Mouse (Mus musculus) MEL (cell line): ENCODE measurements at regions not wholly inside any gene's neighbourhood (a gene's known extent, or its start where the extent isn't known, plus 50 kb on each side); places are given as distances from the start of the nearest gene placed in this dataset.

Experiments
- DNase-seq: peaks from one replicate; pipeline ENCODE4 v3.0.0; 2011; ENCODE audit warnings: low read depth, low spot score
- H3K27ac ChIP-seq: 2 replicates; pipeline ENCODE4 v1.5.1; 2012; ENCODE audit warnings: low read depth, mild to moderate bottlenecking, control low read depth, low read length, moderate library complexity; ENCODE audit not compliant: control insufficient read depth
- H3K27me3 ChIP-seq, 2 experiments: fragments of 150-350 bp in 1 of 2; sonication (generic) in 1 of 2; 2 replicates each; pipeline ENCODE4 v1.6.1; 2012; ENCODE audit warnings: low read length in 2 of 2, mild to moderate bottlenecking in 2 of 2, improper control_type of control experiment in 1 of 2, moderate library complexity in 1 of 2; ENCODE audit not compliant: insufficient read depth in 2 of 2, control insufficient read depth in 1 of 2
- H3K36me3 ChIP-seq, 2 experiments: 2 replicates each; pipeline ENCODE4 v1.6.1; 2012 to 2014; ENCODE audit warnings: low read length in 2 of 2, improper control_type of control experiment in 1 of 2, inconsistent platforms in 1 of 2, mild to moderate bottlenecking in 1 of 2; ENCODE audit not compliant: insufficient read depth in 2 of 2, control insufficient read depth in 1 of 2
- H3K4me1 ChIP-seq, 2 experiments: fragments of 150-350 bp in 1 of 2; sonication (generic) in 1 of 2; 2 replicates each; pipeline ENCODE4 v1.6.1; 2012; ENCODE audit warnings: low read length in 2 of 2, improper control_type of control experiment in 1 of 2, mild to moderate bottlenecking in 1 of 2; ENCODE audit not compliant: insufficient read depth in 2 of 2, control insufficient read depth in 1 of 2
- H3K4me3 ChIP-seq, 2 experiments: fragments of 150-350 bp in 1 of 2; sonication (generic) in 1 of 2; 2 replicates each; pipeline ENCODE4 v1.5.1; 2012; ENCODE audit warnings: low read depth in 2 of 2, low read length in 2 of 2, mild to moderate bottlenecking in 2 of 2, moderate library complexity in 2 of 2, control low read depth in 1 of 2, improper control_type of control experiment in 1 of 2; ENCODE audit not compliant: control insufficient read depth in 1 of 2, insufficient read depth in 1 of 2
- H3K79me2 ChIP-seq: 2 replicates; pipeline ENCODE4 v1.6.1; 2012; ENCODE audit warnings: mild to moderate bottlenecking, low read length, moderate library complexity; ENCODE audit not compliant: control insufficient read depth, poor library complexity, insufficient read depth
- H3K9ac ChIP-seq: 2 replicates; pipeline ENCODE4 v1.6.1; 2012; ENCODE audit warnings: low read depth, mild to moderate bottlenecking, control low read depth, low read length, moderate library complexity; ENCODE audit not compliant: control insufficient read depth, poor library complexity, severe bottlenecking
- H3K9me3 ChIP-seq: fragments of 150-350 bp; sonication (generic); replicated peaks from 2 replicates; pipeline ENCODE4 v1.6.1; 2012; ENCODE audit warnings: mild to moderate bottlenecking, low read length, improper control_type of control experiment, moderate library complexity; ENCODE audit not compliant: insufficient read depth
- CHD2 ChIP-seq: IDR thresholded peaks from 2 replicates; pipeline ENCODE4 v1.6.1; 2011; ENCODE audit warnings: low read length, improper control_type of control experiment
- E2F4 ChIP-seq: IDR thresholded peaks from 2 replicates; pipeline ENCODE4 v1.6.1; 2011; ENCODE audit warnings: low read depth, low read length, improper control_type of control experiment, borderline replicate concordance
- ELF1 ChIP-seq: IDR thresholded peaks from 2 replicates; pipeline ENCODE4 v1.6.1; 2014; ENCODE audit warnings: low read depth, mild to moderate bottlenecking, inconsistent platforms, low read length, improper control_type of control experiment, moderate library complexity
- ETS1 ChIP-seq: IDR thresholded peaks from 2 replicates; pipeline ENCODE4 v1.6.1; 2012; ENCODE audit warnings: low read depth, mild to moderate bottlenecking, inconsistent platforms, low read length, improper control_type of control experiment, moderate library complexity
- GABPA ChIP-seq: IDR thresholded peaks from 2 replicates; pipeline ENCODE4 v1.6.1; 2012; ENCODE audit warnings: low read depth, mild to moderate bottlenecking, inconsistent platforms, low read length, improper control_type of control experiment, moderate library complexity
- GATA1 ChIP-seq: IDR thresholded peaks from 2 replicates; pipeline ENCODE4 v1.6.1; 2011; ENCODE audit warnings: low read depth, low read length, improper control_type of control experiment
- JUND ChIP-seq: IDR thresholded peaks from 2 replicates; pipeline ENCODE4 v1.6.1; 2011; ENCODE audit warnings: low read depth, mild to moderate bottlenecking, improper control_type of control experiment, low read length
- KAT2A ChIP-seq: conservative IDR thresholded peaks from 2 replicates; pipeline ENCODE4 v1.6.1; 2012; ENCODE audit warnings: low read depth, low read length, improper control_type of control experiment, inconsistent platforms
- MAZ ChIP-seq: IDR thresholded peaks from 2 replicates; pipeline ENCODE4 v1.6.1; 2012; ENCODE audit warnings: low read depth, mild to moderate bottlenecking, inconsistent platforms, low read length, improper control_type of control experiment
- MEF2A ChIP-seq: IDR thresholded peaks from 2 replicates; pipeline ENCODE4 v1.6.1; 2014; ENCODE audit warnings: low read depth, mild to moderate bottlenecking, inconsistent platforms, low read length, improper control_type of control experiment; ENCODE audit not compliant: poor library complexity, insufficient replicate concordance, severe bottlenecking; ENCODE audit errors: extremely low read depth
- MYB ChIP-seq: IDR thresholded peaks from 2 replicates; pipeline ENCODE4 v1.6.1; 2011; ENCODE audit warnings: mild to moderate bottlenecking, low read depth, low read length, improper control_type of control experiment
- NRF1 ChIP-seq: IDR thresholded peaks from 2 replicates; pipeline ENCODE4 v1.6.1; 2014; ENCODE audit warnings: low read depth, mild to moderate bottlenecking, inconsistent platforms, low read length, improper control_type of control experiment, moderate library complexity; ENCODE audit not compliant: poor library complexity, insufficient read depth, severe bottlenecking
- POLR2A ChIP-seq, 2 experiments: IDR thresholded peaks; 2 replicates each; pipeline ENCODE4 v1.6.1; 2011 to 2012; ENCODE audit warnings: low read length in 2 of 2, mild to moderate bottlenecking in 2 of 2, control low read depth in 1 of 2, improper control_type of control experiment in 1 of 2, low read depth in 1 of 2, moderate library complexity in 1 of 2; ENCODE audit not compliant: control insufficient read depth in 1 of 2, insufficient read depth in 1 of 2, poor library complexity in 1 of 2
- RCOR1 ChIP-seq: IDR thresholded peaks from 2 replicates; pipeline ENCODE4 v1.6.1; 2012; ENCODE audit warnings: low read depth, mild to moderate bottlenecking, inconsistent platforms, low read length, improper control_type of control experiment
- SMC3 ChIP-seq: IDR thresholded peaks from 2 replicates; pipeline ENCODE4 v1.6.1; 2011; ENCODE audit warnings: low read depth, low read length, improper control_type of control experiment
- TAL1 ChIP-seq: IDR thresholded peaks from 2 replicates; pipeline ENCODE4 v1.6.1; 2012; ENCODE audit warnings: mild to moderate bottlenecking, inconsistent platforms, low read length, moderate library complexity, mixed read lengths
- TBP ChIP-seq: IDR thresholded peaks from 2 replicates; pipeline ENCODE4 v1.8.0; 2011; ENCODE audit warnings: low read depth, low read length, improper control_type of control experiment
- TCF12 ChIP-seq: IDR thresholded peaks from 2 replicates; pipeline ENCODE4 v1.6.1; 2014; ENCODE audit warnings: low read depth, mild to moderate bottlenecking, inconsistent platforms, low read length, improper control_type of control experiment, moderate library complexity
- ZMIZ1 ChIP-seq: IDR thresholded peaks from 2 replicates; pipeline ENCODE4 v1.6.1; 2012; ENCODE audit warnings: low read depth, mild to moderate bottlenecking, inconsistent platforms, low read length, improper control_type of control experiment, moderate library complexity
- ZNF384 ChIP-seq: IDR thresholded peaks from 2 replicates; pipeline ENCODE4 v1.6.1; 2012; ENCODE audit warnings: low read depth, mild to moderate bottlenecking, inconsistent platforms, low read length, improper control_type of control experiment

- H3K9ac ChIP-seq: no peak overlapping the region
- H3K79me2 ChIP-seq: no peaks in the 10 kb centered on the region
- no peaks in the 10 kb centered on the region for H3K4me1 ChIP-seq
- H3K36me3 ChIP-seq: no peaks in the 10 kb centered on the region
- H3K27ac ChIP-seq: no peak overlapping the region
- DNase-seq: no peak
- H3K9me3 ChIP-seq: no peaks in the 10 kb centered on the region
- TF ChIP-seq SMC3: no peak
- no peak for TF ChIP-seq CHD2
- TF ChIP-seq ZMIZ1: no peak
- no peak for TF ChIP-seq TBP
- TF ChIP-seq MAZ: no peak
- no peak for TF ChIP-seq NRF1
- no peak for TF ChIP-seq ZNF384
- no peak for TF ChIP-seq TAL1
- no peak for TF ChIP-seq GABPA
- no peak for TF ChIP-seq MYB
- no peak for TF ChIP-seq KAT2A
- TF ChIP-seq TCF12: no peak
- TF ChIP-seq ELF1: no peak
- TF ChIP-seq JUND: no peak
- no peak for TF ChIP-seq GATA1
- TF ChIP-seq E2F4: no peak
- TF ChIP-seq ETS1: no peak
- TF ChIP-seq POLR2A (IDR thresholded peaks at IDR 0.05; ENCODE audit: control insufficient read depth in 1 of 2, insufficient read depth in 1 of 2, low read depth in 1 of 2, low read length in 2 of 2, poor library complexity in 1 of 2): no peak
- TF ChIP-seq RCOR1: no peak
- H3K27me3 ChIP-seq: no peaks in the 10 kb centered on the region
- no peak overlapping the region for H3K4me3 ChIP-seq
Observed at GRCm38 (mm10) chr13:112052456-112052855, 235.8 kb upstream of the Ankrd55 start.

GRCm38 (mm10) chr13:112054879-112055371 lies 233.3 kb upstream of the Ankrd55 start:
- H3K9ac ChIP-seq: no peak overlapping the region
- no peak overlapping the region for H3K27ac ChIP-seq
- DNase-seq: no peak

More at GRCm38 (mm10) chr13:112054879-112055371, 233.3 kb upstream of the Ankrd55 start:
- Histone ChIP-seq H3K4me3 (no peak overlapping the region), H3K36me3 (no peaks in the 10 kb centered on the region), H3K4me1 (no peaks in the 10 kb centered on the region), H3K9me3 (no peaks in the 10 kb centered on the region)
- no peak for TF ChIP-seq MEF2A
- TF ChIP-seq, all 39 proteins: peak for 0
- H3K27me3 ChIP-seq: no peaks in the 10 kb centered on the region
- H3K79me2 ChIP-seq: no peaks in the 10 kb centered on the region
